Comparison of ENCODE assay signal across 8 mouse cellular contexts in genomic region chr7:28382347-28382951, GRCm38 (mm10). TPM values are rescaled to one million over a fixed set of nuclear protein-coding genes. Genes with fewer than 3 reads are reported as not detected.
DNase-seq lines count a peak whose midpoint lies in the region; ATAC-seq and TF ChIP-seq lines count a peak whose summit lies in the region.

No protein-coding gene starts in this region.

- no peak for TF ChIP-seq EP300 in liver, postnatal 0 days (IDR thresholded peaks at IDR 0.05; ENCODE audit: low read depth)

- H3K4me1 ChIP-seq in kidney, postnatal 0 days (replicated peaks; ENCODE audit: insufficient read depth, low read length) = peaks cover 39% of the 10 kb centered on the region
- H3K4me1 ChIP-seq in heart, embryonic 16.5 days (ENCODE audit: control insufficient read depth, insufficient read depth, low read length) = peaks cover 53% of the 10 kb centered on the region
- peaks cover 70% of the 10 kb centered on the region for H3K4me1 ChIP-seq in liver, postnatal 0 days (ENCODE audit: insufficient read depth)

- no peak for TF ChIP-seq CTCF in kidney, postnatal 0 days (IDR thresholded peaks at IDR 0.05; ENCODE audit: low read depth)
- TF ChIP-seq CTCF in liver, postnatal 0 days (IDR thresholded peaks at IDR 0.05; ENCODE audit: low read depth) = no peak

- H3K27ac ChIP-seq in kidney, postnatal 0 days = peak overlapping the region; percentile 98
- peak overlapping the region; percentile 97 for H3K27ac ChIP-seq in heart, embryonic 16.5 days (ENCODE audit: low read length)
- peak overlapping the region; percentile 100 for H3K27ac ChIP-seq in liver, postnatal 0 days (ENCODE audit: low read depth)

- no peaks in the 10 kb centered on the region for H3K27me3 ChIP-seq in kidney, postnatal 0 days (ENCODE audit: insufficient read depth, low read length)
- no peaks in the 10 kb centered on the region for H3K27me3 ChIP-seq in heart, embryonic 16.5 days (ENCODE audit: control insufficient read depth, insufficient read depth, low read length)
- no peaks in the 10 kb centered on the region for H3K27me3 ChIP-seq in liver, postnatal 0 days (ENCODE audit: insufficient read depth, low read length)

- ATAC-seq in kidney, postnatal 0 days (replicated peaks; ENCODE audit: low FRiP score, low read depth) = 0 out of 2 replicates have a peak, but pooled peaks have one; percentile 9
- no peak for ATAC-seq in heart, embryonic 16.5 days (replicated peaks; ENCODE audit: extremely low read depth, insufficient read depth, low FRiP score)
- ATAC-seq in liver, postnatal 0 days = peak; percentile 5
- ATAC-seq in erythroid progenitor cell, adult 5-6 weeks (replicated peaks; ENCODE audit: low FRiP score, poor library complexity, severe bottlenecking) = no peak

- WGBS in kidney, postnatal 0 days = 26% methylated on average over 10 of the region's 12 CpGs
- WGBS in heart, embryonic 16.5 days = 21% methylated on average over 10 of the region's 12 CpGs
- 6% methylated on average over 11 of the region's 12 CpGs for WGBS in liver, postnatal 0 days (ENCODE audit: insufficient replicate concordance)

- peak overlapping the region; percentile 65 for H3K4me2 ChIP-seq in kidney, postnatal 0 days (ENCODE audit: low read length)
- H3K4me2 ChIP-seq in heart, embryonic 16.5 days (ENCODE audit: low read depth, low read length) = peak overlapping the region; percentile 66
- H3K4me2 ChIP-seq in liver, postnatal 0 days (ENCODE audit: low read depth, low read length) = peak overlapping the region; percentile 80

- H3K36me3 ChIP-seq in kidney, postnatal 0 days (ENCODE audit: insufficient read depth, low read length) = peaks cover 11% of the 10 kb centered on the region; the same call in 1 of the 2 replicates
- H3K36me3 ChIP-seq in heart, embryonic 16.5 days (ENCODE audit: control insufficient read depth, insufficient read depth) = 0 out of 2 replicates have a peak, but pooled peaks cover 9% of the 10 kb centered on the region
- peaks cover 8% of the 10 kb centered on the region for H3K36me3 ChIP-seq in liver, postnatal 0 days (replicated peaks; ENCODE audit: insufficient read depth, low read length)

- H3K9me3 ChIP-seq in kidney, postnatal 0 days (replicated peaks; ENCODE audit: low read length) = no peaks in the 10 kb centered on the region
- H3K9me3 ChIP-seq in heart, embryonic 16.5 days (replicated peaks; ENCODE audit: control insufficient read depth, low read length) = no peaks in the 10 kb centered on the region
- H3K9me3 ChIP-seq in liver, postnatal 0 days (ENCODE audit: low read length) = no peaks in the 10 kb centered on the region

- H3K4me3 ChIP-seq in kidney, postnatal 0 days (replicated peaks; ENCODE audit: low read depth, low read length) = no peak overlapping the region
- peak overlapping the region; percentile 42 for H3K4me3 ChIP-seq in heart, embryonic 16.5 days (ENCODE audit: low read length)
- H3K4me3 ChIP-seq in liver, postnatal 0 days (ENCODE audit: low read depth, low read length) = peak overlapping the region; percentile 48

- DNase-seq in kidney, postnatal 0 days (ENCODE audit: low spot score) = peak; percentile 44
- DNase-seq in kidney, postnatal 25 days = no peak
- peak; percentile 47 for DNase-seq in NIH3T3 (ENCODE audit: low read depth)
- peak; percentile 70 for DNase-seq in liver, postnatal 0 days
- DNase-seq in layer of hippocampus, adult 9-10 months (ENCODE audit: low spot score) = no peak
- no peak for DNase-seq in kidney, adult 11 months

- H3K9ac ChIP-seq in kidney, postnatal 0 days (ENCODE audit: low read depth, low read length) = peak overlapping the region; percentile 41; the same call in 1 of the 2 replicates
- peak overlapping the region; percentile 70 for H3K9ac ChIP-seq in heart, embryonic 16.5 days (ENCODE audit: low read length)
- H3K9ac ChIP-seq in liver, postnatal 0 days (replicated peaks) = peak overlapping the region; percentile 77

RNA-seq across cellular contexts. Expression of gene Zfp36, which starts 2.4 kb away (rescaled TPM):
- polyA plus RNA-seq in kidney, postnatal 0 days (2015; fragmentation: Nextera tagmentation; extraction: Ambion mirVana) = 18.6 and 19.6 TPM in 2 replicates
- polyA plus RNA-seq in heart, embryonic 16.5 days (2015; fragmentation: Nextera tagmentation; extraction: Ambion mirVana) = 15.4 and 18.5 TPM in 2 replicates
- polyA plus RNA-seq in liver, postnatal 0 days (2015; fragmentation: Nextera tagmentation; extraction: Ambion mirVana) = 13.5 and 21.1 TPM in 2 replicates
- total RNA-seq in erythroid progenitor cell, adult 5-6 weeks (2015; ENCODE audit: low replicate concordance) = 39.8 and 50.5 TPM in 2 replicates
- 3.9 and 6.4 TPM in 2 replicates for total RNA-seq in erythroid progenitor cell, adult 5-6 weeks (2017; ENCODE audit: low replicate concordance)

RNA-seq across cellular contexts. Expression of gene Plekhg2, which starts 10.1 kb away (rescaled TPM):
- polyA plus RNA-seq in kidney, postnatal 0 days (2015; fragmentation: Nextera tagmentation; extraction: Ambion mirVana) = 29.9 and 33.3 TPM in 2 replicates
- polyA plus RNA-seq in heart, embryonic 16.5 days (2015; fragmentation: Nextera tagmentation; extraction: Ambion mirVana) = 35.8 and 41.8 TPM in 2 replicates
- 2.8 and 3.9 TPM in 2 replicates for polyA plus RNA-seq in liver, postnatal 0 days (2015; fragmentation: Nextera tagmentation; extraction: Ambion mirVana)
- 2.1 and 5.8 TPM in 2 replicates for total RNA-seq in erythroid progenitor cell, adult 5-6 weeks (2015; ENCODE audit: low replicate concordance)
- total RNA-seq in erythroid progenitor cell, adult 5-6 weeks (2017; ENCODE audit: low replicate concordance) = 1.0 and 3.1 TPM in 2 replicates

RNA-seq across cellular contexts. Expression of gene Med29, which starts 10.1 kb away (rescaled TPM):
- 44.6 and 47.8 TPM in 2 replicates for polyA plus RNA-seq in kidney, postnatal 0 days (2015; fragmentation: Nextera tagmentation; extraction: Ambion mirVana)
- polyA plus RNA-seq in heart, embryonic 16.5 days (2015; fragmentation: Nextera tagmentation; extraction: Ambion mirVana) = 41.3 and 50.1 TPM in 2 replicates
- 18.0 and 18.6 TPM in 2 replicates for polyA plus RNA-seq in liver, postnatal 0 days (2015; fragmentation: Nextera tagmentation; extraction: Ambion mirVana)
- 0.84 and 13.0 TPM in 2 replicates for total RNA-seq in erythroid progenitor cell, adult 5-6 weeks (2015; ENCODE audit: low replicate concordance)
- 2.6 and 4.4 TPM in 2 replicates for total RNA-seq in erythroid progenitor cell, adult 5-6 weeks (2017; ENCODE audit: low replicate concordance)

RNA-seq across cellular contexts. Expression of gene Paf1, which starts 10.3 kb away (rescaled TPM):
- 60.2 and 70.3 TPM in 2 replicates for polyA plus RNA-seq in kidney, postnatal 0 days (2015; fragmentation: Nextera tagmentation; extraction: Ambion mirVana)
- polyA plus RNA-seq in heart, embryonic 16.5 days (2015; fragmentation: Nextera tagmentation; extraction: Ambion mirVana) = 78.9 and 79.9 TPM in 2 replicates
- polyA plus RNA-seq in liver, postnatal 0 days (2015; fragmentation: Nextera tagmentation; extraction: Ambion mirVana) = 16.9 and 21.1 TPM in 2 replicates
- total RNA-seq in erythroid progenitor cell, adult 5-6 weeks (2015; ENCODE audit: low replicate concordance) = 21.4 and 56.6 TPM in 2 replicates
- 32.5 and 42.5 TPM in 2 replicates for total RNA-seq in erythroid progenitor cell, adult 5-6 weeks (2017; ENCODE audit: low replicate concordance)

RNA-seq across cellular contexts. Expression of gene Rps16, which starts 32.0 kb away (rescaled TPM):
- 1,088 and 1,198 TPM in 2 replicates for polyA plus RNA-seq in kidney, postnatal 0 days (2015; fragmentation: Nextera tagmentation; extraction: Ambion mirVana)
- 506 and 555 TPM in 2 replicates for polyA plus RNA-seq in heart, embryonic 16.5 days (2015; fragmentation: Nextera tagmentation; extraction: Ambion mirVana)
- polyA plus RNA-seq in liver, postnatal 0 days (2015; fragmentation: Nextera tagmentation; extraction: Ambion mirVana) = 653 and 673 TPM in 2 replicates
- total RNA-seq in erythroid progenitor cell, adult 5-6 weeks (2015; ENCODE audit: low replicate concordance) = 892 and 1,114 TPM in 2 replicates
- total RNA-seq in erythroid progenitor cell, adult 5-6 weeks (2017; ENCODE audit: low replicate concordance) = 132 and 239 TPM in 2 replicates

Comparison
In these comparisons a context has a peak if more than half of its experiments do, and no peak if none do; other contexts are left out.
1. DNase-seq: peak in kidney, postnatal 0 days (single experiment), NIH3T3 (single experiment) and liver, postnatal 0 days (single experiment); none in kidney, postnatal 25 days (0 of 2), layer of hippocampus, adult 9-10 months (single experiment) and kidney, adult 11 months (single experiment).
2. ATAC-seq: peak in kidney, postnatal 0 days (single experiment) and liver, postnatal 0 days (single experiment); none in heart, embryonic 16.5 days (single experiment) and erythroid progenitor cell, adult 5-6 weeks (single experiment).
3. Peak in every context shown above with its lines, with median percentiles within 50 percentile points of each other: H3K27ac ChIP-seq, H3K4me2 ChIP-seq and H3K9ac ChIP-seq.